Mouse (Mus musculus) cortical plate, adult 2 months (tissue): Measurements from ENCODE around the gene Rassf3. TPM values are rescaled to one million over a fixed set of nuclear protein-coding genes. Genes with fewer than 3 reads are reported as not detected.
A peak's percentile ranks its signal among the peaks of the same experiment; 100 is the strongest.

Source experiments
- H3K27ac ChIP-seq: fragments of 200-500 bp; 2 replicates; pipeline ENCODE4 v1.5.1; 2012; ENCODE audit warnings: low read length, control low read depth, inconsistent platforms; ENCODE audit not compliant: insufficient read depth
- H3K4me1 ChIP-seq: fragments of 200-500 bp; 2 replicates; pipeline ENCODE4 v1.6.1; 2011; ENCODE audit warnings: low read length; ENCODE audit not compliant: control insufficient read depth, insufficient read depth
- H3K4me3 ChIP-seq: fragments of 200-500 bp; 2 replicates; pipeline ENCODE4 v1.5.1; 2011; ENCODE audit warnings: mild to moderate bottlenecking, low read length, control low read depth; ENCODE audit not compliant: insufficient read depth
- CTCF ChIP-seq: fragments of 200-500 bp; IDR thresholded peaks from 2 replicates; pipeline ENCODE4 v1.5.1; 2011; ENCODE audit warnings: mild to moderate bottlenecking, control low read depth, low read length; ENCODE audit not compliant: insufficient read depth; ENCODE audit errors: extremely low read depth
- POLR2A ChIP-seq: fragments of 200-500 bp; IDR thresholded peaks from 2 replicates; pipeline ENCODE4 v1.6.1; 2011; ENCODE audit warnings: mild to moderate bottlenecking, low read length, control low read depth; ENCODE audit not compliant: insufficient read depth; ENCODE audit errors: extremely low read depth
- polyA plus RNA-seq: library from polyadenylated mRNA; depleted of rRNA; stranded (reverse); fragments of >200 nt; gene quantifications from 2 replicates; pipeline ENCODE4 v1.2.3, GENCODE M21; 2012

The Rassf3 gene
- polyA plus RNA-seq, 1 experiment, result 41.2 TPM

DNA sequence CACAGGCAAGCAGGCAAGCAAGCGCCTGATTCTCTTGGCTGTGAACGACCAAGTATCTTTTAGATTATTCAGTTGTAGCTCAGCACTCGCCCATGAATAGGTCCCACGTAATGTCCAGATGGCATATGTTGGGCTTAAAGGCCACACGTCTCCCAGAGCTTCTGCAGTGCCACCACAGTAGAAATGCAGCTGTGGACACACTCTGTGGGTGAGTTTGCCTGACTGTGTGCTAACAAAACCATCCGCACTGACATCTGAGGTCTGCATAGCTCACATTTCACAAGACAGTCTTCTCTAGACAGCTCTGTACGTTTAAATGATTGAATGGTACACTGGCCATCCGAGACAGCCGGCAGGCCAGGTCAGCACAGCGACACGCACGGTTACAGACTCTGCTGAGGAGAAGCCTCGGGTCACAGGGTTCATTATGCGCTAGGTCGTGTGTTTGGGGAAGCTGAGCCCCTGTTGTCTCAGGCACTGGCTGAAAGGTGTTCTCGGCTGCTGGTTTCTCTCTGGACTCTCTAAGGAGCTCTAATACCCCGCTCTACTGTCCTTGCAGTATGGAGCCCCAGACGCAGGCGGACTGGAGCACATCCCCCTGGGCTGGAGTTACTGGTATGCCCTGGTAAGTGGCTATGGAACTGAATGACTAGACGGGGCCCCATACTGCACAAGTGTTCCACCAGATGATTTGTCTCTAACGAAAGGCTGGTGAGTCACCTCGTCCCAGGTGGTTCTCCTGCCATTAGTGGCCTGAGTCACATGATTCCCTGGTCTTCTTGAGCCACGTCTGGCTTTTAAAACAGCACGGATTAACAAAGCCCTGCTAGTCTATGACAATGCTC is 100.3 kb downstream of the Rassf3 start:
- H3K4me3 ChIP-seq, result no peak overlapping the region
- no peak for TF ChIP-seq CTCF
- TF ChIP-seq POLR2A, result no peak
- no peak overlapping the region for H3K27ac ChIP-seq
- H3K4me1 ChIP-seq, result no peaks in the 10 kb centered on the region

DNA sequence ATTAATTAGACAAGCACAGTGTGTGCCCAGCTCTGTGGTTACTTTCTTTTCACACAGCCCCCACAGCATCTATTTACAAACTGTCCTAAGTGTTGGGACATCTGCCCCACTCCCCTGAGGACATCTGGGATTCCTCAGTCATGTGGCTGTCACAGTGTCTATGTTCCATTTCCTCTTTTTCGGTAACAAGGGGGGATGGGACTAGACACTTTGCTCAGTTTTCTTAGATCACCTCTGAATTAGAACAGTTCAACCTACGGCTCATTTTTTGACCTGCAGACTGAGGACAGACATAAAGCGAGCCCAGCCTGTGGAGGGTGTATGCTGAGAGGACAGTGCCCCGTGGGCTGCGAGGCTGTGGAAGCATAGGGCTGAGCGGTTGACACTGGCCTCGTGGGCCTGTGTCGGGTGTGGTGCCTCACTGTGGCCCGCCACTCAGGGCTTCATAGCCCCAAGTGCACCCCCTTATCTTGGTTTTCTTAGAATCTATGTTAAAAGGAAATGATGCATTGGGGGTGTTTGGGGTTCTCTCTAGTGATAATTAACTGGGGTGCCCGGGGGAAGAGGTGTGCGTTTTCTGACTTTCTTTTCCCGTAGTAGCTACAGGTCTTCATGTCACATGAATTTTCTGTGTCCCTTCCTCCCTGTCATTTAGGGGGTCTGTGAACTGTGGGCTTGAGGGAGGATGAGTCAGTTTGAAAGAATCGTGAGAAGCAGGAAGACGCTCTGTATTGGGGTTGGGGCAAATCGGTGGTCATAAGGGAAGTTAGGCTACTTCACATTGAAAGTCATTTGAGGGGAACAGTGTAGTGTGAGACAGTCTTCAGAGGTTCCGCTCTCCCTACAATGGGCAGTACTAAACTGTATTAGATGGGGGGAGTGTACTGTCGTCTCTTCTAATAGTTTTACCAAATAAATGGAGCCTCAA is 101.2 kb downstream of the Rassf3 start:
- Histone ChIP-seq H3K4me1 (no peaks in the 10 kb centered on the region), H3K27ac (no peak overlapping the region), H3K4me3 (no peak overlapping the region)
- TF ChIP-seq CTCF (no peak), POLR2A (no peak)

DNA sequence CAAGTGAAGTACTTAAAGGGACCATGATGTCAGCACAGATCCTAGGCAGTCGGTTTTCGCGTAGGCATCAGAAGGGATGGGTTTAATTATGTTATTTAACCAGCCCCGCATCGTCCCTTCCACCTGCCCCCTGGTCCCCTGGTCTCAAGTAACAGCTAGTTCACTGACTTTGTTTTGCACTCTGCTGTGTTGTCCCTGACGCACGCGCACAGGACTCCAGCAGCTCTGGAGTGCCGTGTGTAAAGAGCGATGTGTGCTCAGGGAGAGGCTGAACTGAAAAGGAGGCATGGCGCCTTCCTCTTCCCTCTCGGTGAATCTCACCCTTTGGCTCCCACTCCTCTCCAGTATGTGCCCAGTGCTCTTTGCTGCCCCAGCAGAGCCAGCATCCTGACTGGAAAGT is 102.1 kb downstream of the Rassf3 start:
- TF ChIP-seq CTCF (no peak), POLR2A (no peak)
- Histone ChIP-seq H3K27ac (no peak overlapping the region), H3K4me3 (no peak overlapping the region), H3K4me1 (no peaks in the 10 kb centered on the region)

DNA sequence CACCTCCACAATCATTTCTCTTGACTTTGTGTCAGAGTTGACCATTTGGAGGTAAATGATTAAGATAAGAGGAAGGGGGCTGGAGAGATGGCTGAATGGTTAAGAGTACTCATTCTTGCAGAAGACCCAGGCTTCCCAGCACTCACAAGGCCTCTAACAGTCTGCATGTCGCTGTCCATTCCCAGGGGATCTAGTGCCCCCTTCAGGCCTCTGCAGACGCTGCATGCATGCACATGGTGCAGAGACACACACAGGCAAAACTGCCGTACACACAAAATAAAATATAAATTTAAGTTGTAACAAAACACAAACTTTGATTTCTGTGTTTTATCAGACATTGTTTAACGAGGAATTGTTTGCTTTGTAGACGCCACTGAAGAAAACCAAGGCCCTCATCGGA is 105.4 kb downstream of the Rassf3 start:
- no peak for TF ChIP-seq POLR2A
- TF ChIP-seq CTCF, result peak; percentile 16; the same call in 1 of the 2 replicates
- H3K27ac ChIP-seq, result no peak overlapping the region
- no peak overlapping the region for H3K4me3 ChIP-seq
- H3K4me1 ChIP-seq, result peaks cover 4% of the 10 kb centered on the region; the same call in 1 of the 2 replicates

DNA sequence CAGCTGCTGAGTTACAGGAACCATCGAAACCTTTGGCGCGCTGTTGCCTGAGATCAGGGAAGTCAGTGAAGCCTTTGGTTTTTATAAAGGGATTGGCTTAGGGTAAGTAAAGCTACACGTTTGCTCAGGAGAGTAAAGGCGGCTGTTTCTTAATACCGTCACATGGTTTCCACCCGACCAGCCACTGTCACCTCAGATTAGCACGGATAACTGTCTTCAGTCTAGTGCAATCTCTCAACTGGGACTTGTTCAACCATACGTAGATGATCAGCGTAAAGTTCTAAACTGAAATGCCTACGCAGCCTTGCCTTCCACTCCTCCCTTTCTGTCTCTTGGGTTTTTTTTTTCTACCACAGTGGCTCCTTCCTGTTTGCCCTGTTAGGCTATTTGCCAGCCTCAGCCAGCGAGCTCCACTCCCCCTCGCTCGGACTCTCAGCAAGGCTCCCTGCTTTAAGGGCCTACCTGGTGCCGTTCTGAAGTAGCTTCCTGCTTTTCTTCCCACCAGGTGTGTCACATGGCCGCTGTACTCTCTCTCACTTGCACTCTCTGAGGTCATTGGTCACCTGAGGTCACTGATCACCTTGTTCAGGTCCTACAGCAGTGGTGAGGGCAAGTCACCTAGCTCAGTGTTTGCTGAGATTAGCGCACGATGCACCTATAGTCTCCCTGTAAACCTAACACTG is 107.2 kb downstream of the Rassf3 start:
- Histone ChIP-seq H3K4me3 (no peak overlapping the region), H3K4me1 (peaks cover 7% of the 10 kb centered on the region; the same call in 1 of the 2 replicates), H3K27ac (no peak overlapping the region)
- no peak for TF ChIP-seq CTCF

DNA sequence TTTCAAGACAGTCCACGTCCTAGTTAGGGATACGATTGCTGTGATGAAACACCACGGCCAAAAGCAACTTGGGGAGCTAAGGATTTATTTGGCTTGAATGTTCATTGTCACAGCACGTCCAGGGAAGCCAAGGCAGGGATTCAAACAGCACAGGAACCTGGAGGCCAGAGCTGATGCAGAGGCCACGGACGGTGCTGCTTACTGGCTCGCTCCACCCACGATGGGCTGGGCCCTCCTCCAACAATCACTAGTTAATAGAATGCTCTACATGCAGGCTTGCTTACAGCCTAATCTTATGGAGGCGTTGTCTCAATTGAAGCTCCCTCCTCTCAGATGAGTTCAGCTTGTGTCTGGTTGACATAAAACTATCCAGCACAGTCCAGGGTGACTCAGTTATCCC is 108.4 kb downstream of the Rassf3 start:
- H3K4me3 ChIP-seq, result no peak overlapping the region
- H3K4me1 ChIP-seq, result peaks cover 7% of the 10 kb centered on the region; the same call in 1 of the 2 replicates
- TF ChIP-seq CTCF, result no peak
- no peak overlapping the region for H3K27ac ChIP-seq

DNA sequence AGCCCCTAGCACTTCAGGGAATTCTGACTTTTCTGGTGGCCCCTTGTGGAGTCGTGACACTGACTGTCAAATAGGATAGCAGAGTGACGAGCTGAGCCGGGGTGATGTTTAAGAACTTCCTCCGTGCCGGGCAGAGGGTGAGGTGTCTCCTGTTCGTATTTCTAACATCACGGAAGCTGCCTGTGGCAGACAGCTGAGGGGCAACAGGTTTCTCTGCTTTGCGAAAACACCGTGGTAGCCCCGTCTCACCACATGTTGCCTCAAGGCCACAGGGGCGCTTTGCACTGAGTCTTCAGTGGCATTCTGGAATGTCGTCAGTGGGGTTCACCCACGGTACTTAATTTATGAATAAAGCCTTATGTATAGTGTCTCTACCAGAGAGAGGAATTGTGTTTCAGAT is 108.9 kb downstream of the Rassf3 start:
- TF ChIP-seq CTCF, result no peak
- TF ChIP-seq POLR2A, result no peak
- H3K4me3 ChIP-seq, result no peak overlapping the region

DNA sequence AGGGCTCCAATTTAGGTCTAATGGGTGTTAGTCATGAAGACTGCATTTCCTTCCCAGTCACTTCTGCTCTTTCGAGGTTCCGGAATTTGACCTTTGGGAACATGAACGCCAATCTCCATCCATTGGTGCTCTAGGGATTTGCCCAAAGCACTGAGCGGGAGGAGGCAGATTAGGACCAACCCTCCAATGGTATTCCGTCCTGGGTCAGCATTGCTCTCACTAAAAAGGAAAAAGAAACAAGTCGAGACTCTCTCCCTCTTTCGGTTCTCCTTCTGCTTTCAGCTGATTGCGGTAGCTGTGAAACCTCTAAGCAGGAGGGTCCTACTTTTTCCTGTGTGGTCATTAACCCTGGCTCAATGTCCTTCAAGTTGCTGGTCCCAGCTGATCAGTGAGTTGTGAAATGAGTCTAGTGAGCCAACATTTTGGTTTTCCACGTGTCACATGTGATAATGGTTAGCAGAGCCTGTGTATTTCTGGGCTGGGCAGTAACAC is 110.3 kb downstream of the Rassf3 start:
- Histone ChIP-seq H3K4me3 (peak overlapping the region; percentile 58), H3K4me1 (peaks cover 7% of the 10 kb centered on the region; the same call in 1 of the 2 replicates), H3K27ac (peak overlapping the region; percentile 74; the same call in 1 of the 2 replicates)
- TF ChIP-seq CTCF, result no peak

More for the DNA sequence above, 108.9 kb downstream of the Rassf3 start:
- peaks cover 7% of the 10 kb centered on the region; the same call in 1 of the 2 replicates for H3K4me1 ChIP-seq
- H3K27ac ChIP-seq, result no peak overlapping the region
